Mouse (Mus musculus) midbrain, embryonic 16.5 days (tissue): ENCODE measurements around the gene Olfml2a. TPM values are rescaled to one million over a fixed set of nuclear protein-coding genes. Genes with fewer than 3 reads are reported as not detected.

Source experiments
- ATAC-seq: fragments of 200-750 bp; cut with Nextera tagmentation; 2 replicates; pipeline ENCODE4 v1.8.0; 2017; ENCODE audit warnings: moderate TSS enrichment
- H3K27ac ChIP-seq: fragments of 300-500 bp; sonication (generic); 2 replicates; pipeline ENCODE4 v1.5.1; 2014; ENCODE audit warnings: mild to moderate bottlenecking, low read length, mixed read lengths
- H3K27me3 ChIP-seq: fragments of 300-500 bp; sonication (generic); 2 replicates; pipeline ENCODE4 v1.6.1; 2014; ENCODE audit warnings: low read depth, low read length, mixed read lengths; ENCODE audit not compliant: control insufficient read depth, insufficient read depth
- H3K36me3 ChIP-seq: fragments of 300-500 bp; sonication (generic); 2 replicates; pipeline ENCODE4 v1.6.1; 2014; ENCODE audit warnings: mild to moderate bottlenecking, low read length, moderate library complexity, mixed read lengths; ENCODE audit not compliant: control insufficient read depth, insufficient read depth
- H3K4me1 ChIP-seq: fragments of 300-500 bp; sonication (generic); 2 replicates; pipeline ENCODE4 v1.6.1; 2014; ENCODE audit warnings: mild to moderate bottlenecking, low read length, mixed read lengths; ENCODE audit not compliant: control insufficient read depth, insufficient read depth
- H3K4me2 ChIP-seq: fragments of 300-500 bp; sonication (generic); 2 replicates; pipeline ENCODE4 v1.6.1; 2014; ENCODE audit warnings: mild to moderate bottlenecking, low read length, mixed read lengths
- H3K4me3 ChIP-seq: fragments of 300-500 bp; sonication (generic); 2 replicates; pipeline ENCODE4 v1.5.1; 2014; ENCODE audit warnings: low read depth, mild to moderate bottlenecking, low read length, moderate library complexity, mixed read lengths
- H3K9ac ChIP-seq: fragments of 300-500 bp; sonication (generic); 2 replicates; pipeline ENCODE4 v1.6.1; 2014; ENCODE audit warnings: low read depth, low read length, mixed read lengths
- H3K9me3 ChIP-seq: fragments of 300-500 bp; sonication (generic); replicated peaks from 2 replicates; pipeline ENCODE4 v1.6.1; 2014; ENCODE audit warnings: mild to moderate bottlenecking, low read length, mixed read lengths; ENCODE audit not compliant: control insufficient read depth, poor library complexity, severe bottlenecking
- WGBS: fragments of 180-500 bp; shearing (Covaris S2); extraction: QIAGEN DNeasy Blood & Tissue Kit; methylation state at CpG from one replicate; pipeline ENCODE4 v1.1.7; 2014; 5-methylcytosine and 5-hydroxymethylcytosine counted together
- polyA plus RNA-seq: library from polyadenylated mRNA; unstranded; fragments of >200 nt; fragmentation: Nextera tagmentation; extraction: Ambion mirVana; gene quantifications from 2 replicates; pipeline ENCODE4 v1.2.1, GENCODE M21; 2015

The Olfml2a gene
- polyA plus RNA-seq, 1 experiment from 2014 or later, result 3.5 TPM

GRCm38 (mm10) chr2:39001866-39002265 lies 70.1 kb downstream of the Olfml2a start:
- ATAC-seq, result no peak
- Histone ChIP-seq H3K4me2 (no peak overlapping the region), H3K4me1 (peaks cover 26% of the 10 kb centered on the region), H3K27ac (no peak overlapping the region), H3K9ac (no peak overlapping the region), H3K27me3 (no peaks in the 10 kb centered on the region), H3K4me3 (no peak overlapping the region), H3K9me3 (no peaks in the 10 kb centered on the region), H3K36me3 (peaks cover 13% of the 10 kb centered on the region)
- WGBS, result 80% methylated on average over 3 of the region's 3 CpGs

- H3K9me3 ChIP-seq, result no peaks in the 10 kb centered on the region
- peaks cover 13% of the 10 kb centered on the region for H3K36me3 ChIP-seq
- no peak for ATAC-seq
- H3K4me3 ChIP-seq, result no peak overlapping the region
- no peak overlapping the region for H3K9ac ChIP-seq
- WGBS, result 47% methylated on average over 8 of the region's 8 CpGs
- H3K4me1 ChIP-seq, result peaks cover 29% of the 10 kb centered on the region
- no peaks in the 10 kb centered on the region for H3K27me3 ChIP-seq
- H3K27ac ChIP-seq, result no peak overlapping the region
- peak overlapping the region; percentile 92; the same call in 1 of the 2 replicates for H3K4me2 ChIP-seq
These were observed 71.3 kb downstream of the Olfml2a start for GRCm38 (mm10) chr2:39003106-39003505.

GRCm38 (mm10) chr2:39003512-39003911 lies 71.7 kb downstream of the Olfml2a start:
- ATAC-seq, result no peak
- WGBS, result 77% methylated on average over 5 of the region's 5 CpGs
- Histone ChIP-seq H3K4me3 (peak overlapping the region; percentile 58), H3K27ac (no peak overlapping the region), H3K9me3 (no peaks in the 10 kb centered on the region), H3K9ac (peak overlapping the region; percentile 86; the same call in 1 of the 2 replicates), H3K4me2 (peak overlapping the region; percentile 92), H3K4me1 (peaks cover 29% of the 10 kb centered on the region), H3K27me3 (no peaks in the 10 kb centered on the region), H3K36me3 (peaks cover 13% of the 10 kb centered on the region)

GRCm38 (mm10) chr2:39004372-39004771 lies 72.6 kb downstream of the Olfml2a start:
- ATAC-seq, result peak; percentile 4; the same call in 1 of the 2 replicates
- peaks cover 13% of the 10 kb centered on the region for H3K36me3 ChIP-seq
- 0% methylated on average over 11 of the region's 11 CpGs for WGBS
- H3K27ac ChIP-seq, result peak overlapping the region; percentile 84
- peak overlapping the region; percentile 86 for H3K9ac ChIP-seq
- H3K9me3 ChIP-seq, result no peaks in the 10 kb centered on the region
- peaks cover 36% of the 10 kb centered on the region for H3K4me1 ChIP-seq
- H3K27me3 ChIP-seq, result no peaks in the 10 kb centered on the region
- H3K4me3 ChIP-seq, result peak overlapping the region; percentile 58
- H3K4me2 ChIP-seq, result peak overlapping the region; percentile 92

- peak; percentile 91 for ATAC-seq
- Histone ChIP-seq H3K36me3 (peaks cover 13% of the 10 kb centered on the region), H3K4me3 (peak within 1 kb of the TSS; percentile 58), H3K27ac (peak within 1 kb of the TSS; percentile 84), H3K9me3 (no peaks in the 10 kb centered on the region), H3K27me3 (no peaks in the 10 kb centered on the region), H3K9ac (peak within 1 kb of the TSS; percentile 86), H3K4me2 (peak within 1 kb of the TSS; percentile 92), H3K4me1 (peaks cover 40% of the 10 kb centered on the region)
- under 1% methylated on average over 54 of the region's 58 CpGs for WGBS
These were observed 73.2 kb downstream of the Olfml2a start, which contains the start of gene Arpc5l for GRCm38 (mm10) chr2:39004880-39005435. Gene Arpc5l (plus strand): TSS chr2:39005348.

- peak within 1 kb of the TSS; percentile 86 for H3K9ac ChIP-seq
- H3K27me3 ChIP-seq, result no peaks in the 10 kb centered on the region
- H3K4me3 ChIP-seq, result peak within 1 kb of the TSS; percentile 58
- no peak for ATAC-seq
- WGBS, result 16% methylated on average over 15 of the region's 15 CpGs
- H3K4me1 ChIP-seq, result peaks cover 45% of the 10 kb centered on the region
- H3K9me3 ChIP-seq, result no peaks in the 10 kb centered on the region
- peak within 1 kb of the TSS; percentile 84 for H3K27ac ChIP-seq
- peaks cover 10% of the 10 kb centered on the region for H3K36me3 ChIP-seq
- peak within 1 kb of the TSS; percentile 92 for H3K4me2 ChIP-seq
These were observed 73.8 kb downstream of the Olfml2a start, which contains the start of gene Rpl35 for GRCm38 (mm10) chr2:39005574-39006079. Gene Rpl35 (minus strand): TSS chr2:39005624.

- Histone ChIP-seq H3K36me3 (peaks cover 3% of the 10 kb centered on the region; the same call in 1 of the 2 replicates), H3K4me2 (peak overlapping the region; percentile 84), H3K4me3 (no peak overlapping the region), H3K4me1 (peaks cover 46% of the 10 kb centered on the region), H3K27me3 (no peaks in the 10 kb centered on the region), H3K9ac (no peak overlapping the region), H3K9me3 (no peaks in the 10 kb centered on the region), H3K27ac (no peak overlapping the region)
- 94% methylated on average over 14 of the region's 14 CpGs for WGBS
- no peak for ATAC-seq
These were observed 74.5 kb downstream of the Olfml2a start for GRCm38 (mm10) chr2:39006149-39006730.

- Histone ChIP-seq H3K36me3 (no peaks in the 10 kb centered on the region), H3K27ac (peak overlapping the region; percentile 91), H3K27me3 (no peaks in the 10 kb centered on the region), H3K4me2 (peak overlapping the region; percentile 84), H3K9me3 (no peaks in the 10 kb centered on the region), H3K9ac (peak overlapping the region; percentile 86), H3K4me3 (peak overlapping the region; percentile 72), H3K4me1 (peaks cover 47% of the 10 kb centered on the region)
- under 1% methylated on average over 39 of the region's 44 CpGs for WGBS
- peak; percentile 89 for ATAC-seq
These were observed 76.1 kb downstream of the Olfml2a start for GRCm38 (mm10) chr2:39007865-39008264.

GRCm38 (mm10) chr2:39008350-39008851 lies 76.6 kb downstream of the Olfml2a start:
- Histone ChIP-seq H3K27ac (peak overlapping the region; percentile 91), H3K36me3 (peaks cover under 1% of the 10 kb centered on the region; the same call in 1 of the 2 replicates), H3K4me3 (peak overlapping the region; percentile 72), H3K4me2 (peak overlapping the region; percentile 84), H3K9ac (peak overlapping the region; percentile 86), H3K4me1 (peaks cover 41% of the 10 kb centered on the region), H3K9me3 (no peaks in the 10 kb centered on the region), H3K27me3 (no peaks in the 10 kb centered on the region)
- peak; percentile 54 for ATAC-seq
- 0% methylated on average over 25 of the region's 25 CpGs for WGBS
